Mouse (Mus musculus) embryonic facial prominence, embryonic 11.5 days (tissue): ENCODE data around the gene Adamtsl4. TPM values are rescaled to one million over a fixed set of nuclear protein-coding genes. Genes with fewer than 3 reads are reported as not detected.
A peak's percentile ranks its signal among the peaks of the same experiment; 100 is the strongest.

ENCODE experiments used
- ATAC-seq: fragments of 200-750 bp; cut with Nextera tagmentation; replicated peaks from 2 replicates; pipeline ENCODE4 v1.8.0; 2017; ENCODE audit warnings: low read depth; ENCODE audit not compliant: insufficient number of reproducible peaks, low FRiP score, low TSS enrichment
- DNase-seq: peaks from one replicate; pipeline ENCODE4 v3.0.0-alpha.2; 2015; ENCODE audit warnings: low spot score
- H3K27ac ChIP-seq: fragments of 300-500 bp; sonication (generic); replicated peaks from 2 replicates; pipeline ENCODE4 v1.5.1; 2014; ENCODE audit warnings: mild to moderate bottlenecking, low read depth, low read length, control low read depth
- H3K27me3 ChIP-seq: fragments of 300-500 bp; sonication (generic); 2 replicates; pipeline ENCODE4 v1.6.1; 2014; ENCODE audit warnings: mild to moderate bottlenecking, low read length, moderate library complexity, mixed read lengths; ENCODE audit not compliant: control insufficient read depth, insufficient read depth
- H3K36me3 ChIP-seq: fragments of 300-500 bp; sonication (generic); replicated peaks from 2 replicates; pipeline ENCODE4 v1.6.1; 2014; ENCODE audit warnings: low read depth, mild to moderate bottlenecking, low read length, moderate library complexity, mixed read lengths; ENCODE audit not compliant: control insufficient read depth, insufficient read depth
- H3K4me1 ChIP-seq: fragments of 300-500 bp; sonication (generic); 2 replicates; pipeline ENCODE4 v1.6.1; 2014; ENCODE audit warnings: low read length, mixed read lengths; ENCODE audit not compliant: control insufficient read depth, insufficient read depth
- H3K4me2 ChIP-seq: fragments of 300-500 bp; sonication (generic); 2 replicates; pipeline ENCODE4 v1.6.1; 2014; ENCODE audit warnings: low read depth, mild to moderate bottlenecking, control low read depth, low read length, moderate library complexity
- H3K4me3 ChIP-seq: fragments of 300-500 bp; sonication (generic); 2 replicates; pipeline ENCODE4 v1.5.1; 2014; ENCODE audit warnings: low read depth, low read length, control low read depth
- H3K9ac ChIP-seq: fragments of 300-500 bp; sonication (generic); replicated peaks from 2 replicates; pipeline ENCODE4 v1.6.1; 2014; ENCODE audit warnings: mild to moderate bottlenecking, control low read depth, low read length
- H3K9me3 ChIP-seq: fragments of 300-500 bp; sonication (generic); replicated peaks from 2 replicates; pipeline ENCODE4 v1.6.1; 2016; ENCODE audit warnings: mild to moderate bottlenecking, low read length, inconsistent platforms, mixed read lengths; ENCODE audit not compliant: control insufficient read depth
- WGBS: fragments of 180-500 bp; shearing (Covaris S2); extraction: QIAGEN DNeasy Blood & Tissue Kit; methylation state at CpG from one replicate; pipeline ENCODE4 v1.1.7; 2014; 5-methylcytosine and 5-hydroxymethylcytosine counted together
- polyA plus RNA-seq: library from polyadenylated mRNA; unstranded; fragments of >200 nt; fragmentation: Nextera tagmentation; extraction: Ambion mirVana; gene quantifications from 2 replicates; pipeline ENCODE4 v1.2.1, GENCODE M21; 2014

Adamtsl4 gene
- polyA plus RNA-seq, 1 experiment from 2014 or later: 0.55 TPM

DNA sequence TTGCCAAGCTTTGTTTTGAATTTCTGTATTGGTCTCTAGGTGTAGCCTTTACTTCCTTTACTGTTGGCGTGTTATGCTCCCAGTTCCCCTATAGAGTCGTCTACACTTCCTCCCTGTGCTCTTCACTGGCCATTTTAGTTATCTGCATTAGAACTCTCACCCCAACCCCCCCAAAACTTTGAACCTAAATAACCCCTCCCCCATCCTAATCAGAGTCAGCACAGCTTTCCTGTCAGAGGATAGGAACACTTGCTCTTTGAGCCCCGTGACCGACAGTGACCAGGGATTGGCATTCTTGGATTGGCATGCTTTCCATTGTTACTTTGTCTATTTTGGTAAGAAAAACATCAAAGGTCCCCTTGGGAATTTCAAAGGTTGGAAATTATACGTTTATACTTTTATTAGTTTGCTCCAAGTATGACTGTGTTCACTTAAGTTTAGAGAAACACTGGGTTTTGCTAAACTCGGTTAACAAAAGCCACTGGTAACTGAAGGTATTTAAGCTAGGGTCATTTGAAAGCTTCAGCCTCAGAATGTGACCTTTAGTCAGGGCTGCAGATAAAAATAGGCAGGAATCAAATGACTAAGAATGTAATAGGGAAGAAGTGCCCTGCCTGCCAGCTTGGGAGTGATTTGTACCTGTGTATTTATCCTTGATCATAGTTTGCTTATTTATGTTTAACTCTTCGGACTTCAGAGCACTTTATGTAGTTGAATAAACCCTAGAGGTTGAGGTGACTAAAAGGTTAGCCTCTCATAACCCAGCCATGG is 25.6 kb downstream of the Adamtsl4 start:
- 51% methylated on average over 7 of the region's 7 CpGs for WGBS
- no peaks in the 10 kb centered on the region for H3K9me3 ChIP-seq
- ATAC-seq (no peak), DNase-seq (no peak)
- H3K4me2 ChIP-seq: no peak overlapping the region; the same call in 1 of the 2 replicates
- H3K9ac ChIP-seq: no peak overlapping the region
- H3K4me1 ChIP-seq: 0 out of 2 replicates have a peak, but pooled peaks cover 6% of the 10 kb centered on the region
- H3K36me3 ChIP-seq: peaks cover 6% of the 10 kb centered on the region
- no peaks in the 10 kb centered on the region for H3K27me3 ChIP-seq
- H3K4me3 ChIP-seq: no peak overlapping the region
- H3K27ac ChIP-seq: no peak overlapping the region

DNA sequence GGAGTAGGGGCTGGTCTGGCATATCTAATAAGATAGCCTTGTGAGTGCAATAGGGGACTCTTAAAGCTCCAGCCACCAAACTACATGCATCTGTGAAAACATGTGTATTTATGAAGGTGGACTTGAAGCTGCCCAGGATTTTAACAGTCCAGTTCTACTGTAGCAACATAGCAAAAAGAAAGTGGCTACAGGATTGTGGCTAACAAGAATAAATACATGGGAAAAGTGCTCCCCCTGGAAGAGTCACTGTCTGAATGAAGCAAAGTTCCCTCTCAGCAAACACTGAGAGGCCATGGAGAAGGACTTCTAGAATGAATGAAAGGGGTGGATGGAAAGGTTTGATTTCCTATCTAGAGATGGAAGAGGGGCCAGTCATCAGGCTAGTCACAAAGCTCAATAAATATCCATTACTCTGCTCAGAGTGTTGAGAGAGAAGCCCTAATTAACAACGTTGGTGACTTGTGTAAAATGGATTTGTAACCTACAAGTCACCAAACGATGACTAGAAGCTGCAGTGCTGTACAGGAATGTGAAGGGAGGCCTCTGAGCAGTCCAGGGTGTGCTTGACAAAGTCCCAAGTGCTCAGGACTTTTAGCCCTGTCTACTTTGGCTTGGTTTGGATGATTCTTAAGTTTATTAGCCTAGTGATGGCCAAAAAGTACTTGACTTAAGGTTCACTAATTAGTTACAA is 26.8 kb downstream of the Adamtsl4 start:
- no peaks in the 10 kb centered on the region for H3K9me3 ChIP-seq
- H3K36me3 ChIP-seq: peaks cover 6% of the 10 kb centered on the region
- ATAC-seq (no peak), DNase-seq (no peak)
- peak overlapping the region; percentile 99 for H3K4me3 ChIP-seq
- H3K27me3 ChIP-seq: no peaks in the 10 kb centered on the region
- peak overlapping the region; percentile 99 for H3K9ac ChIP-seq
- 46% methylated on average over 2 of the region's 2 CpGs for WGBS
- H3K27ac ChIP-seq: no peak overlapping the region
- 0 out of 2 replicates have a peak, but pooled peaks cover 6% of the 10 kb centered on the region for H3K4me1 ChIP-seq
- H3K4me2 ChIP-seq: peak overlapping the region; percentile 81

GRCm38 (mm10) chr3:95659948-95660347 is 27.8 kb downstream of the Adamtsl4 start:
- Histone ChIP-seq H3K9ac (peak overlapping the region; percentile 99), H3K4me3 (peak overlapping the region; percentile 99), H3K4me1 (0 out of 2 replicates have a peak, but pooled peaks cover 6% of the 10 kb centered on the region), H3K36me3 (peaks cover 6% of the 10 kb centered on the region), H3K9me3 (no peaks in the 10 kb centered on the region), H3K4me2 (peak overlapping the region; percentile 81), H3K27ac (peak overlapping the region; percentile 91; the same call in 1 of the 2 replicates), H3K27me3 (no peaks in the 10 kb centered on the region)
- ATAC-seq: no peak
- WGBS: 6% methylated on average over 8 of the region's 8 CpGs
- no peak for DNase-seq

DNA sequence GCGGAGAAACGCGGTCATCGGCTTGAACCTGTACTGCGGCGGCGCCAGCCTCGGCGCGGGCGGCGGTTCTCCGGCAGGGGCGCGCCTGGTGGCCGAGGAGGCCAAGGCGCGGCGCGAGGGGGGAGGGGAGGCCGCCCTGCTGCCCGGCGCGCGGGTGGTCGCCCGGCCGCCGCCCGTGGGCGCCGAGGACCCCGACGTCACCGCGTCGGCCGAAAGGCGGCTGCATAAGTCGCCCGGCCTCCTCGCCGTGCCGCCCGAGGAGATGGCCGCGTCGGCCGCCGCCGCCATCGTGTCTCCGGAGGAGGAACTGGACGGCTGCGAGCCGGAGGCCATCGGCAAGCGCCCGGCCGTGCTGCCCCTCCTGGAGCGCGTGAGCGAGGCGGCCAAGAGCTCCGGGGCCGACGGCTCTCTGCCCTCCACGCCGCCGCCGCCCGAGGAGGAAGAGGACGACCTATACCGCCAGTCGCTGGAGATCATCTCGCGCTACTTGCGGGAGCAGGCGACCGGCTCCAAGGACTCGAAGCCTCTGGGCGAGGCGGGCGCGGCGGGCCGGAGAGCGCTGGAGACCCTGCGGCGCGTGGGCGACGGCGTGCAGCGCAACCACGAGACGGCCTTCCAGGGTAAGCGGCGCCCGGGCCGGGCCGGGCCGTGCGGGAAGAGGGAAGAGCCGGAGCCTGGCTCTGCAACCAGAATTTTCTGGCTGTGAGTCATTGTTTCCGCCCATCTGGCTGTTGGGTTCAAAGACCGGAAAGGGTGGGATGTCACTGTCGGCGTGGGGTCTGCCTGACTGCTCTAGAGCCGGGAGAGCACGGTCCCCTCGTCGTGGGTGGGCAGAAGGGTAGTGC is 28.6 kb downstream of the Adamtsl4 start:
- under 1% methylated on average over 85 of the region's 113 CpGs for WGBS
- peak overlapping the region; percentile 81 for H3K4me2 ChIP-seq
- peak overlapping the region; percentile 99 for H3K4me3 ChIP-seq
- no peaks in the 10 kb centered on the region for H3K9me3 ChIP-seq
- ATAC-seq: peak; percentile 54
- peaks cover 6% of the 10 kb centered on the region for H3K36me3 ChIP-seq
- no peaks in the 10 kb centered on the region for H3K27me3 ChIP-seq
- DNase-seq: peak; percentile 86
- H3K27ac ChIP-seq: peak overlapping the region; percentile 91
- H3K9ac ChIP-seq: peak overlapping the region; percentile 99
- 0 out of 2 replicates have a peak, but pooled peaks cover 6% of the 10 kb centered on the region for H3K4me1 ChIP-seq

GRCm38 (mm10) chr3:95658236-95658867 is 29.4 kb downstream of the Adamtsl4 start, which contains the start of gene Mcl1:
Gene Mcl1, plus strand, starts transcription at chr3:95658788.
- Histone ChIP-seq H3K9ac (peak within 1 kb of the TSS; percentile 99), H3K27me3 (no peaks in the 10 kb centered on the region), H3K27ac (peak within 1 kb of the TSS; percentile 91), H3K4me2 (peak within 1 kb of the TSS; percentile 81), H3K4me3 (peak within 1 kb of the TSS; percentile 99), H3K36me3 (peaks cover under 1% of the 10 kb centered on the region), H3K9me3 (no peaks in the 10 kb centered on the region), H3K4me1 (0 out of 2 replicates have a peak, but pooled peaks cover 8% of the 10 kb centered on the region)
- peak; percentile 96 for ATAC-seq
- peak; percentile 97 for DNase-seq
- 1% methylated on average over 40 of the region's 43 CpGs for WGBS

DNA sequence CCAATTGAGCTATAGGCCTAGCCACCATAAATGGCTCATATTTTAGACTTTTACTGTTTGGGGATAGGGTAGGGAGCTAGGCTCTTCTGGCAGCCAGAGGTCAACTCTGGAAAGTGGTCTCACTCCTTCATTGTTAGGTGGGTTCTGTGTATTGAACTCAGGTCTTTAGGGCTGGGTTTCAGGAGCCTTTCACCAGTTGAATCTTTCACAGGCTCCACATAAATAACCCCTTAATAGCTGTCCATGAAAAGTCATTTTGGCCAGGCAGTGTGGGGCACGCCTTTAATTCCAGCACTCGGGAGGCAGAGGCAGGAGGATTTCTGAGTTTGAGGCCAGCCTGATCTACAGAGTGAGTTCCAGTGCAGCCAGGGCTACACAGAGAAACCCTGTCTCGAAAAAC is 30.0 kb downstream of the Adamtsl4 start:
- peak overlapping the region; percentile 99 for H3K4me3 ChIP-seq
- no peaks in the 10 kb centered on the region for H3K27me3 ChIP-seq
- ATAC-seq (no peak), DNase-seq (no peak)
- no peak overlapping the region for H3K9ac ChIP-seq
- WGBS: 88% methylated on average over 3 of the region's 3 CpGs
- H3K4me2 ChIP-seq: peak overlapping the region; percentile 43; the same call in 1 of the 2 replicates
- H3K9me3 ChIP-seq: no peaks in the 10 kb centered on the region
- 0 out of 2 replicates have a peak, but pooled peaks cover 8% of the 10 kb centered on the region for H3K4me1 ChIP-seq
- H3K27ac ChIP-seq: no peak overlapping the region
- no peaks in the 10 kb centered on the region; the same call in 1 of the 2 replicates for H3K36me3 ChIP-seq

GRCm38 (mm10) chr3:95657108-95657507 is 30.6 kb downstream of the Adamtsl4 start:
- Histone ChIP-seq H3K4me3 (no peak overlapping the region), H3K9me3 (no peaks in the 10 kb centered on the region)
- no peak for ATAC-seq

More at GRCm38 (mm10) chr3:95657108-95657507, 30.6 kb downstream of the Adamtsl4 start:
- Histone ChIP-seq H3K9ac (no peak overlapping the region), H3K4me1 (0 out of 2 replicates have a peak, but pooled peaks cover 8% of the 10 kb centered on the region), H3K36me3 (no peaks in the 10 kb centered on the region; the same call in 1 of the 2 replicates), H3K27me3 (no peaks in the 10 kb centered on the region), H3K27ac (no peak overlapping the region), H3K4me2 (no peak overlapping the region)
- DNase-seq: no peak
- WGBS: 85% methylated on average over 3 of the region's 3 CpGs
